Mouse (Mus musculus) bone marrow macrophage, adult 2 months (primary cell): ENCODE measurements around the gene Vps13d. TPM values are rescaled to one million over a fixed set of nuclear protein-coding genes. Genes with fewer than 3 reads are reported as not detected.
A peak's percentile ranks its signal among the peaks of the same experiment; 100 is the strongest.

Experiments
- H3K27ac ChIP-seq: 2 replicates; pipeline ENCODE4 v1.5.1; 2012; ENCODE audit warnings: low read depth, low read length; ENCODE audit not compliant: insufficient read depth
- H3K4me1 ChIP-seq: 2 replicates; pipeline ENCODE4 v1.6.1; 2012; ENCODE audit warnings: low read length; ENCODE audit not compliant: control insufficient read depth, insufficient read depth
- H3K4me3 ChIP-seq: 2 replicates; pipeline ENCODE4 v1.5.1; 2012; ENCODE audit warnings: mild to moderate bottlenecking, low read length, moderate library complexity; ENCODE audit not compliant: insufficient read depth
- CTCF ChIP-seq: IDR thresholded peaks from 2 replicates; pipeline ENCODE4 v1.5.1; 2012; ENCODE audit warnings: low read depth, mild to moderate bottlenecking, low read length, moderate library complexity
- POLR2A ChIP-seq: IDR thresholded peaks from 2 replicates; pipeline ENCODE4 v1.6.1; 2012; ENCODE audit warnings: mild to moderate bottlenecking, low read depth, low read length, borderline replicate concordance
- polyA plus RNA-seq: library from polyadenylated mRNA; stranded (reverse); fragments of >200 nt; gene quantifications from 2 replicates; pipeline ENCODE4 v1.2.4, GENCODE M21; 2012; ENCODE audit not compliant: missing spikeins, insufficient read depth, insufficient read length

Gene Vps13d
- polyA plus RNA-seq, 1 experiment = 44.8 TPM

DNA sequence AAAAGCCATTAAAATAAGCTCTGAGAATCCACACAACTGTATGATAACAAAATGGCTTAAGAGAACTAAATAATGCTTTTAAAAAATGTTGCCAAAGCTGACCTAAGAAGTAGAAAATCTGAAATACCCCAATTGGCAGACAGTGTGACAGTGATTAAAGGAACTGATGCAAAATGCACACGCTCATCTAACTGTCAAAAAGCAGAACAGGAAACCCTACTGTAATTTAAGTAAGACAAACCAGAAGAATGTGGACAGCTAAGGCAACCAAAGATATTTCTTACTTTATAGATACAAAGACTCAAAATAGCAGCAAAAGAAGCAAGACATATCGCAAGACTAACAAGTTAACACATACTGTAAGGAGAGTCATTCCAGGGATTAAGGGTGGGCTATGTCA, 223.8 kb downstream of the Vps13d start:
- TF ChIP-seq CTCF (no peak), POLR2A (no peak)
- H3K4me1 ChIP-seq = peaks cover 79% of the 10 kb centered on the region
- no peak overlapping the region for H3K4me3 ChIP-seq
- peak overlapping the region; percentile 97 for H3K27ac ChIP-seq

- TF ChIP-seq POLR2A (no peak), CTCF (no peak)
- Histone ChIP-seq H3K4me1 (peaks cover 64% of the 10 kb centered on the region), H3K27ac (peak overlapping the region; percentile 92), H3K4me3 (no peak overlapping the region)
Observed at GRCm38 (mm10) chr4:144969030-144969429, 225.8 kb downstream of the Vps13d start.

- H3K4me3 ChIP-seq = no peak overlapping the region
- H3K4me1 ChIP-seq = peaks cover 58% of the 10 kb centered on the region
- TF ChIP-seq CTCF = no peak
- no peak for TF ChIP-seq POLR2A
- H3K27ac ChIP-seq = peak overlapping the region; percentile 92
Observed at GRCm38 (mm10) chr4:144968371-144968770, 226.4 kb downstream of the Vps13d start.

GRCm38 (mm10) chr4:144965255-144965654, 229.6 kb downstream of the Vps13d start:
- peaks cover 48% of the 10 kb centered on the region for H3K4me1 ChIP-seq
- TF ChIP-seq POLR2A (no peak), CTCF (no peak)

GRCm38 (mm10) chr4:144961696-144962095, 233.1 kb downstream of the Vps13d start:
- H3K27ac ChIP-seq = peak overlapping the region; percentile 48
- H3K4me1 ChIP-seq = peaks cover 29% of the 10 kb centered on the region
- TF ChIP-seq POLR2A (no peak), CTCF (no peak)
- H3K4me3 ChIP-seq = no peak overlapping the region

More at GRCm38 (mm10) chr4:144965255-144965654, 229.6 kb downstream of the Vps13d start:
- H3K4me3 ChIP-seq = no peak overlapping the region
- H3K27ac ChIP-seq = no peak overlapping the region

DNA sequence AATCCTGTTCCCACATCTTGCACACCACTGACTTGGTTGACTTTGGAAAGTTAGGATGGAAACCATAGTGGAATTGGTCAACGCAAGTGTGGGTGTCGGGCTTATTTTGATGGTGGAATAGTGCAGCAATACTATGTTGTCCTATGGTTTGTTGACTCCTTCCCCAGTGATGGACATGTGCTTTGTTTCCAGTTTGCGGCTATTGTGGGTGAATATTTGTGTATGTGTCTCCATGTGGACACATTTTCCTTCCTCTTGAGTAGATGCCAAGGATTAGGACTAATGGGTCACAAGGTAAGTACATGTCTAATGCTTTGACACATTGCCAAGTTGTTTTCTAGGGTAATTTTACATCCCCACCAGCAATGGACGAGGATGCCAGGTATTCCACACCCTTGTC, 233.6 kb downstream of the Vps13d start:
- Histone ChIP-seq H3K4me1 (peaks cover 29% of the 10 kb centered on the region), H3K27ac (peak overlapping the region; percentile 48), H3K4me3 (no peak overlapping the region)
- TF ChIP-seq POLR2A (no peak), CTCF (no peak)

GRCm38 (mm10) chr4:144960188-144960904, 234.5 kb downstream of the Vps13d start:
- Histone ChIP-seq H3K27ac (peak overlapping the region; percentile 43), H3K4me1 (peaks cover 33% of the 10 kb centered on the region)
- TF ChIP-seq POLR2A (no peak), CTCF (no peak)

DNA sequence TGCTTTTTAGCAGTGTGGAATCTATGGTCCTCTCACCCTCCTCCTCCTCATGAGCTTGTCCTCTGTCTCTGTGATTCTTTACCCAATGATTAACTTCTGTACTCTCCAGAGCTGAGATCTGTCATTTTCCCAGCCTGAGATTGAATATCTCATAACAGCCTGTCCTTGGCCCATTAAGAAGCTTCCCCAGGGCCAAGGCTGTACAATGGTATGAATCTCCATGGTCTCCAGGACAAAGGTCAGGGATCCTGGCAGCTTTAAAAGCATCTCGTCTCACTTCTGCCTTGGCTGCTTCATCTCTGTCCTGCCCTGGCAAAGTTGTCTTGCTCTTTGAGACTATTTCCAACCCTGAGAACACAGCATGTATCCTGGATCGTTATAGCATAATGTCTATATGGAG, 237.1 kb downstream of the Vps13d start:
- H3K27ac ChIP-seq = no peak overlapping the region
- no peak overlapping the region for H3K4me3 ChIP-seq
- peaks cover 36% of the 10 kb centered on the region for H3K4me1 ChIP-seq
- TF ChIP-seq POLR2A (no peak), CTCF (no peak)

More at GRCm38 (mm10) chr4:144960188-144960904, 234.5 kb downstream of the Vps13d start:
- no peak overlapping the region for H3K4me3 ChIP-seq

- no peak overlapping the region for H3K4me3 ChIP-seq
- no peak overlapping the region for H3K27ac ChIP-seq
- peaks cover 36% of the 10 kb centered on the region for H3K4me1 ChIP-seq
- TF ChIP-seq POLR2A = no peak
Observed at GRCm38 (mm10) chr4:144957186-144957585, 237.6 kb downstream of the Vps13d start.

DNA sequence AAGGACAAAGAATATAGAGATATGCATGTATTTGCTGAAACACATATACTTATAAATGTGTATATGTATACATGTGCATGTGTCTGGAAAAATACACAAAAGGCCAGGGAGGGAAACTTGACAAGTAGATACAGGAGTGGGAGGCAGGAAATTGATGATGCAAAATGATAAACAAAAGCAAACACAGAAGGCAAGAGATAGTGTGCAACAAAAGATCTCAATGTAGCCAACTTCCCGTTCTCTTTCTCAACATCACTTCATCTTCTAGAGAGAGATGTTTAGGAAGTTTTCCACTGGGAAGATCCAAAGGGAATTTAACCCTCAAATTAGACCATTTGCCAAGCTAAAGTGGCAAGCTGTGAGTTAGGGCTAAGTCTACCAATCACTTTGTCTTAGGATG, 238.5 kb downstream of the Vps13d start:
- Histone ChIP-seq H3K4me3 (no peak overlapping the region), H3K4me1 (peaks cover 31% of the 10 kb centered on the region), H3K27ac (no peak overlapping the region)
- TF ChIP-seq CTCF (no peak), POLR2A (no peak)

DNA sequence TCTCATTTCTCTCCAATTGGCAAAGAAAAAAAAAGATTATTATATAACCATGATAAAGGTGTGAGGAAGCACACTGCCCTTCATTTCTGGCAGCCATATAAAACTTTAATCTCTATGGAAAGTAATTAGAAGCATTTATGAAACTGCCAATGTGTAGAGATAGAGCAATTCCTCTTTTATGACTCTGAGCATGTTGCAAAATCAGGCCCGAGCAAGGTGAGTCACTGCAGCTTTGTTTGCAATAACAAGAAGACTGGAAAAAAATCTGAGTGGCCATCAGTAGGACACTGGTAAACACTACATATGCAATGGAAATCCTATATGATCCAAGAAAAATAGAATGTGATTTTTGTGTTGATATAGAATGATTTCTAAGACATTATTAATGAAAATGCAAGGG, 238.9 kb downstream of the Vps13d start:
- Histone ChIP-seq H3K4me1 (peaks cover 29% of the 10 kb centered on the region), H3K4me3 (no peak overlapping the region), H3K27ac (no peak overlapping the region)
- TF ChIP-seq POLR2A (no peak), CTCF (no peak)
